Mouse (Mus musculus) frontal cortex, postnatal 36 days (tissue): ENCODE data around the gene E130114P18Rik.

Source experiments
- DNase-seq, 2 experiments: peaks; one replicate each; pipeline ENCODE4 v3.0.0; 2022; ENCODE audit warnings: low spot score in 2 of 2

The E130114P18Rik gene

GRCm38 (mm10) chr4:97695414-97696040 lies 82.4 kb downstream of the E130114P18Rik start:
- DNase-seq, result no peak

- no peak for DNase-seq
Measured at GRCm38 (mm10) chr4:97693931-97694330, 83.9 kb downstream of the E130114P18Rik start.

- DNase-seq, result no peak
Measured at GRCm38 (mm10) chr4:97693054-97693453, 84.8 kb downstream of the E130114P18Rik start.

GRCm38 (mm10) chr4:97690384-97690766 lies 87.5 kb downstream of the E130114P18Rik start:
- DNase-seq, result no peak

- no peak for DNase-seq
Measured at GRCm38 (mm10) chr4:97689456-97690383, 88.2 kb downstream of the E130114P18Rik start.

- DNase-seq, result no peak
Measured at GRCm38 (mm10) chr4:97686020-97686419, 91.9 kb downstream of the E130114P18Rik start.

- no peak for DNase-seq
Measured at GRCm38 (mm10) chr4:97676579-97676937, 101.3 kb downstream of the E130114P18Rik start.

- DNase-seq, result no peak
Measured at GRCm38 (mm10) chr4:97675741-97676578, 101.9 kb downstream of the E130114P18Rik start.

- no peak for DNase-seq
Measured at GRCm38 (mm10) chr4:97673854-97674510, 103.9 kb downstream of the E130114P18Rik start.

GRCm38 (mm10) chr4:97672501-97672900 lies 105.4 kb downstream of the E130114P18Rik start:
- DNase-seq, result no peak

- no peak for DNase-seq
Measured at GRCm38 (mm10) chr4:97671911-97672310, 106.0 kb downstream of the E130114P18Rik start.

GRCm38 (mm10) chr4:97670418-97670817 lies 107.5 kb downstream of the E130114P18Rik start:
- no peak for DNase-seq

GRCm38 (mm10) chr4:97669808-97670207 lies 108.1 kb downstream of the E130114P18Rik start:
- DNase-seq, result no peak

GRCm38 (mm10) chr4:97665428-97665755 lies 112.5 kb downstream of the E130114P18Rik start:
- DNase-seq, result no peak

- no peak for DNase-seq
Measured at GRCm38 (mm10) chr4:97664738-97665427, 113.0 kb downstream of the E130114P18Rik start.

- no peak for DNase-seq
Measured at GRCm38 (mm10) chr4:97663922-97664321, 114.0 kb downstream of the E130114P18Rik start.

GRCm38 (mm10) chr4:97662841-97663240 lies 115.0 kb downstream of the E130114P18Rik start:
- DNase-seq, result no peak

- no peak for DNase-seq
Measured at GRCm38 (mm10) chr4:97661611-97662273, 116.1 kb downstream of the E130114P18Rik start.

GRCm38 (mm10) chr4:97657586-97657985 lies 120.3 kb downstream of the E130114P18Rik start:
- DNase-seq, result no peak

- no peak for DNase-seq
Measured at GRCm38 (mm10) chr4:97649626-97650015, 128.3 kb downstream of the E130114P18Rik start.
